Mouse (Mus musculus) left cerebral cortex, postnatal 4 days (tissue): ENCODE results near the gene Greb1. TPM values are rescaled to one million over a fixed set of nuclear protein-coding genes. Genes with fewer than 3 reads are reported as not detected.

ENCODE experiments used
- DNase-seq: peaks from one replicate; pipeline ENCODE4 v3.0.0-alpha.2; 2022
- intact Hi-C: fragments of 180-260 bp; cut with DNase I; formaldehyde crosslinking; loops from one replicate; pipeline ENCODE4 v1.15.1; 2025
- total RNA-seq, 2 experiments: library from RNA; stranded (reverse); gene quantifications; 2 replicates each; pipeline ENCODE4 v1.2.3; 2021

Greb1 gene
- total RNA-seq = under 1 TPM; 0.84 to 0.97 TPM

DNA sequence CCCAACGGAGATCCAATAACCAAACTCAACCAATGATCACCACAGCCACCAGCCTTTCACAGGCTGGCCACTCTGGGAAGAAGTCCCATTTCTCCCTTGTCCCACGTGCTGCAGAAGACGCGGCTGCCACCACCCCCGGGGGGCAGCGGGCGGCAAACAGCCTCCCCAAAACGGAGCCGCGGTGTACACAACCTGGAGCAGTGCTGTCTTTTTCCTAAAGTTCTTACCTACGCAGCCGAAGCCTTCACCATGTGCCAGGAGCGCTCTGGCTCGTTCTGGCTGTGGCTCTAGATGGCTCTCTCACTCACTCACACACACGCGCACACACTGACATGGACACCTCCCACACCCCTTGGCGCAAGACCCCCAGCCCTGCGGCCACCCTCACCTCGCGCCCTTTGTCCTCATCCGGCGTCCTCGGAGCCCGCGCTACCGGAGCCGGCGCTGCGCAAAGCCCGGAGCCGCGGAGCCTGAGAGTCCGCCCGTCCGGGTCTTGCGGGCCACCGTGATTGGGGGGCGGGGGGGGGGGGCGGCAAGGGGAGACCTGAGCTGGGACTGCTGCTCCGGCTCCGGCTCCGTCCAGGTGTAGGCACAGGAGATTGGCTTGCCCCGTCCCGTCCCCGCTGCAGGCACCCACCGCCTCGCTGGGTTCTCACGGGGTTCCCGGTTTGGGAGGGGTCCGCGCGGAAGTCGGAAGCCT is at the start of gene Greb1:
Gene Greb1, minus strand, starts transcription at position 628 of the 700 bp plus-strand sequence.
- DNase-seq = peak; percentile 50
- intact Hi-C loops = no loop called here

- no peak for DNase-seq
- intact Hi-C loops = no loop called here
Observed at GRCm38 (mm10) chr12:16849821-16850220, 49.1 kb upstream of the Greb1 start.

DNA sequence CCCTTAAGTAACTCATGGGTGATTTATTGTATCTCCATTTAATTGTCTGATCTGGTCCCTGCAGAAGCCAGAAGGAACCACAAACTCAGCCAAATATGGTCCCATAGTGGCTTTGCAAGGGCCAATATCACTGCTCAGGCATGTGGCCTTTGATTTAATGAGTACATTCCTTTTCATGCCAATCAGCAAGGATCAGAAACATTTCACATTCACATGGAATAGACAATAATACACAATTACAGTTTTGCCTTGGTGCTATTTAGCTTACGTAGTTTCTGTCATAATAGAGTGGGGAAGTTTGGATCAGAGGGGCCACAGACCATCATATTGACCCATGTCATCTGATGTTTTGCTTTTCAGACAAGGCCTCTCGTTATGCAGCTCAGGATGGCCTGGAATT is 47.8 kb upstream of the Greb1 start:
- intact Hi-C loops = no loop called here
- DNase-seq = no peak

GRCm38 (mm10) chr12:16847204-16847792 is 46.6 kb upstream of the Greb1 start:
- intact Hi-C loops = no loop called here
- no peak for DNase-seq

GRCm38 (mm10) chr12:16844623-16845592 is 44.2 kb upstream of the Greb1 start:
- intact Hi-C loops = no loop called here
- DNase-seq = peak; percentile 25

- intact Hi-C loops = no loop called here
- DNase-seq = no peak
Observed at GRCm38 (mm10) chr12:16840842-16841782, 40.4 kb upstream of the Greb1 start.

GRCm38 (mm10) chr12:16837766-16838165 is 37.1 kb upstream of the Greb1 start:
- DNase-seq = no peak
- intact Hi-C loops = no loop called here

DNA sequence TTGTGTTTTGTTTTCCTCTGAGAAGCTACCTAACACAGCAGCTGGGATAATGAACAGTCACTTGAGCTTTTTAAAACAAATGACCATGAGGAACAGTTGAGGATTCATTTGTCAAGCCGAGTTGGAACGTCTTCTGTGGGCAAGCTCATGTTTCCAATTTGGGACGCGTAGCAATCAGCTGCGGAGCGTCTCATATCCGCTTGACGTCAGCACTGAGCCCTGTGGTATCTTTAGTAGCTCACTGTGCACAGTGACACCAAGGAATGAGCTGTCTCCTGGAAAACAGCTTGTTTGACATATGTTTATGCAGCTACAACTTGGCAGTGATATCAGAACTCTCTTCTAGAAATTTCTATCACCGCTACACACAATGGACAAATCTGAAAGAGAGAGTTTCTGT is 35.5 kb upstream of the Greb1 start:
- no peak for DNase-seq
- intact Hi-C loops = no loop called here

DNA sequence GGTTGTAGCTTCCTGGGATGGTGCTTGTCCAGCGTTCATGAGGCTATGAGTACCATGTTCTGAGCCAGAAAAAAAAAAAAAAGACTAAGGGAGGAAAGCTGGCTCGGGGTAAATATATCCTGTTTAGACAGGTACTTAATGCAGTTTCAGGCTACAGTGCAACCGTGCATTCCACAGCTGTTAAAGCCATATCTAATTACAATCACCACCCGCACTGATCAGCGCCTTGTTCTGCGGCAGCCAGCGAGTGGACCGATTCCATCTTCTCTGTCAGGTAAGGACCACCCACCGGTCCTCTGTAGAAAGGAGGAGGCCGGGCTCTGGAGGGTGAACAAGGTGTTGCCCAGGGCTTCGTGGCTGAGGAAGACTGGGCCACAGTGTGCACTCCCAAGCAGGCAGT is 34.0 kb upstream of the Greb1 start:
- intact Hi-C loops = no loop called here
- no peak for DNase-seq

- intact Hi-C loops = no loop called here
- DNase-seq = no peak
Observed at GRCm38 (mm10) chr12:16831071-16831470, 30.4 kb upstream of the Greb1 start.

GRCm38 (mm10) chr12:16829785-16830184 is 29.1 kb upstream of the Greb1 start:
- intact Hi-C loops = no loop called here
- DNase-seq = no peak

- intact Hi-C loops = no loop called here
- DNase-seq = no peak
Observed at GRCm38 (mm10) chr12:16828505-16828904, 27.8 kb upstream of the Greb1 start.

DNA sequence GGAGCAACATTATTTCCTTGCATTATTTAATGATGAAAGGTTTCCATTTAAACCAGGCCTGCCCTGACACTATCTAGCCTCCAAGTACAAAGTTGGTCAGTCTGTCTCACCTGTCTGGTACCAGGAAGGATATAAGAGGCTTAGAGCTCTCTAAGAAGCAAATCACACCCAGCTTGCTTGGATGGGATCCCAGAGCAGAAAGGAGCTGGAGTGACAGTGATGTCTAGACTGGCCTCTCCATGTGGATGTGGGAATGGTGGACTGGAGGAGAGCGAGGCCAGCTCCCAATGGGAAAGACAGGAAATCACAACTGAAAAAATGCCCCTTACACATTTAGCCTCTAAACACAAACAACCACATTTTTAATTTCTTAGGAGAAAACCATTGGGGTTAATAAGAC is 23.0 kb upstream of the Greb1 start:
- intact Hi-C loops = no loop called here
- no peak for DNase-seq

DNA sequence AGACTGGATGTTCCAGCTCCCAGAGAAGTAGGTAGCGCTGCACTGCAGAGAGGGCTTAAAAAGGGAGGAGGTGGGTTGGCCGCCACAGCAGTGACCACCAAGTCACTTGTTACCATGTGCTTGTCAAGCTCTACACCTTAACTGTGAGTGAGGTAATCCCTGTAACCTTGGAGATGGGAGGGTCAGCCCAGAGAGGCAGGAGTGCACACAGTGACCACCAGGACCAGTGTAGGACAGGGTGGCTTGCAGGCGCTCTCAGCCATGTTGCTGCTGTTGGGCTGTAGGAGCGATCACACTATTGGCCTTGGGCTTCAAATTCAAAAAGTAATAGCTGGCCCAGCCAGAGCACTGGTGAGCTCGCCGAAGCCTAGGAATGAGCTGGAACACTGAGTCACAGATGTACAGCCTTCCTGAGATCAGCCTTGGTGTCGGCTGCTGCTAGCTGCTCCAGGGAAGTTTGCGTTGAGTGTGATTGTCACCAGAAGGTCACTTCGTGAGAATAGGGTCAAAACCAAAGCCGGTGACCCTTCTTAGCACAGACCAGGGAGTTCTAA is 21.6 kb upstream of the Greb1 start:
- intact Hi-C loops = no loop called here
- no peak for DNase-seq

GRCm38 (mm10) chr12:16820761-16821160 is 20.1 kb upstream of the Greb1 start:
- intact Hi-C loops = no loop called here
- peak; percentile 48 for DNase-seq

GRCm38 (mm10) chr12:16818513-16818912 is 17.8 kb upstream of the Greb1 start:
- intact Hi-C loops = no loop called here
- no peak for DNase-seq

- intact Hi-C loops = no loop called here
- DNase-seq = no peak
Observed at GRCm38 (mm10) chr12:16817147-16817546, 16.5 kb upstream of the Greb1 start.

DNA sequence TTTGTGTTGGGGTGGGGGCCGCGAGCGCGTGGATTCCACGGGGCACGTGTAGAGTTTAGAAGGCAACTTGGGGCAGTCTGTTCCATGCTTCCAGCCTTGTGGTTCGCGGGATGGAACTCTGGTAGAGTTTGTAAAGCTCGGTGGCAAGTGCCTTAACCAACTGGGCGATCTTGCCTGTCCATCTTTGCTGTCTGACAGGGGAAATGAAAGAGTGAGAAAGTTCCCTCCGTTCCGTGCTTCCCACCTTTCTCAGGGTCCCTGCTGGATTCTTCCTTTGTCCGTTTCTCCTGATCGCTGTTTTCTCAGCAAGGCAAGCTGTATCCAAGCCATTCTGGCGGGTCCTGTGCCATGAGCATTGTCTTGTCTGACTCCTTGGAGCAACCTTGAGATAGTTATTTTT is 10.8 kb upstream of the Greb1 start:
- DNase-seq = no peak
- intact Hi-C loops = no loop called here

DNA sequence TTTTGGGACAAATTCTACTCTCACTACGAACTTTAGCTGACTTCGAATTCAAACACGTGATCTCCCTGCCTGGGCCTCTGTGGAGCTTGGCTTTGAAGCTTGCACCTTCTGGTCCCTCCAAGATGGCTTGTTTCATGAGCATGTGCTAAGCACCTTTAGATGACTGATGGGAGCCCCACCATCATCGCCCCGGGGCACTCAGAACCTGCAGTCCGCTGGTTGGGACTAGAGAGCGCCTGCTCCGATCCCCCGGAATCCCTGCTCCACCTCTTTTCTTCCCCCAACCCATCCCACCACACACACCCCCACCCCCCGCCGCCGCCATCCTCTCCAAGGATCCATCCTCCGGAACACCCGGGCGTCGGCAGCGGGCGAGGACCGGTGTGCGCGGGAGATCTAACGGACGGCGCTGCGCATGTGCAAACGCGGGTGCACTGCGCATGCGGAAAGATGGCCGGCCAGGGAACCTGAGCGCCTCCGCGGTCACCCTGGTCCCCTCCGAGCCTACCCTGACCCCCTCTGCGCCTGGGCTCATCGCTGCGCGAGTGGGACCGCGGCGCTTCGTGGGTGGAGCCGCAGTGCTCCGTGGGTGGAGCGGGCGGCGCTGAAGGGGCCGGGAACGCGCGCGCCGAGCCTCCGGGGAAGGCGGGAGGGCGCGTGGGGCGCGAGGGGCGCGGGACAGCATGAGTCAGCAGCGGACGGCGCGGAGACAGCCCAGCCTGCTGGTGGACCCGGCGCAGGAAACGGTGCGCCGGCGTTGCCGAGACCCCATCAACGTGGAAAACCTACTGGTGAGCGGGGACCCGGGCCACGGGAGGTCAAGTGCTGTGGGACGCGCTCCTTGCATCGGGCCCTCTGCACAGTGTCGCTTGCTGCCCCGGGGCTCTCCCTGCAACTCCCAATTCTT is 10.1 kb upstream of the Greb1 start, which contains the start of gene E2f6:
Gene E2f6, plus strand, starts transcription at position 439 of the 907 bp plus-strand sequence.
- intact Hi-C loops = no loop called here
- peak; percentile 85 for DNase-seq
